Mouse (Mus musculus) kidney, postnatal 0 days (tissue): ENCODE results near the gene Vti1a. TPM values are rescaled to one million over a fixed set of nuclear protein-coding genes. Genes with fewer than 3 reads are reported as not detected.

Source experiments
- ATAC-seq: fragments of 200-750 bp; cut with Nextera tagmentation; replicated peaks from 2 replicates; pipeline ENCODE4 v1.8.0; 2017; ENCODE audit warnings: low read depth, moderate number of reproducible peaks, moderate TSS enrichment, moderate library complexity; ENCODE audit not compliant: low FRiP score
- DNase-seq: peaks from one replicate; pipeline ENCODE4 v3.0.0-alpha.2; 2016; ENCODE audit warnings: low spot score
- H3K27ac ChIP-seq: fragments of 300-500 bp; sonication (generic); 2 replicates; pipeline ENCODE4 v1.5.1; 2014; ENCODE audit warnings: mild to moderate bottlenecking
- H3K27me3 ChIP-seq: fragments of 300-500 bp; sonication (generic); 2 replicates; pipeline ENCODE4 v1.6.1; 2014; ENCODE audit warnings: low read length, mixed read lengths; ENCODE audit not compliant: insufficient read depth
- H3K36me3 ChIP-seq: fragments of 300-500 bp; sonication (generic); 2 replicates; pipeline ENCODE4 v1.6.1; 2014; ENCODE audit warnings: low read length, mixed read lengths; ENCODE audit not compliant: insufficient read depth
- H3K4me1 ChIP-seq: fragments of 300-500 bp; sonication (generic); replicated peaks from 2 replicates; pipeline ENCODE4 v1.6.1; 2014; ENCODE audit warnings: antibody characterized with exemption, low read length, mixed read lengths; ENCODE audit not compliant: insufficient read depth
- H3K4me2 ChIP-seq: fragments of 300-500 bp; sonication (generic); 2 replicates; pipeline ENCODE4 v1.6.1; 2014; ENCODE audit warnings: mild to moderate bottlenecking, low read length, moderate library complexity, mixed read lengths
- H3K4me3 ChIP-seq: fragments of 300-500 bp; sonication (generic); replicated peaks from 2 replicates; pipeline ENCODE4 v1.5.1; 2014; ENCODE audit warnings: low read depth, low read length
- H3K9ac ChIP-seq: fragments of 300-500 bp; sonication (generic); 2 replicates; pipeline ENCODE4 v1.6.1; 2014; ENCODE audit warnings: low read depth, low read length
- H3K9me3 ChIP-seq: fragments of 300-500 bp; sonication (generic); replicated peaks from 2 replicates; pipeline ENCODE4 v1.6.1; 2016; ENCODE audit warnings: low read length, inconsistent platforms, mixed read lengths
- CTCF ChIP-seq: IDR thresholded peaks from 2 replicates; pipeline ENCODE4 v1.5.1; 2016; ENCODE audit warnings: antibody characterized with exemption, low read depth, mild to moderate bottlenecking, moderate library complexity
- WGBS: fragments of 180-500 bp; shearing (Covaris S2); extraction: QIAGEN DNeasy Blood & Tissue Kit; methylation state at CpG from one replicate; pipeline ENCODE4 v1.1.7; 2014; 5-methylcytosine and 5-hydroxymethylcytosine counted together
- polyA plus RNA-seq: library from polyadenylated mRNA; unstranded; fragments of >200 nt; fragmentation: Nextera tagmentation; extraction: Ambion mirVana; gene quantifications from 2 replicates; pipeline ENCODE4 v1.2.1, GENCODE M21; 2015

Vti1a gene
- polyA plus RNA-seq, 1 experiment from 2014 or later = 22.4 TPM

DNA sequence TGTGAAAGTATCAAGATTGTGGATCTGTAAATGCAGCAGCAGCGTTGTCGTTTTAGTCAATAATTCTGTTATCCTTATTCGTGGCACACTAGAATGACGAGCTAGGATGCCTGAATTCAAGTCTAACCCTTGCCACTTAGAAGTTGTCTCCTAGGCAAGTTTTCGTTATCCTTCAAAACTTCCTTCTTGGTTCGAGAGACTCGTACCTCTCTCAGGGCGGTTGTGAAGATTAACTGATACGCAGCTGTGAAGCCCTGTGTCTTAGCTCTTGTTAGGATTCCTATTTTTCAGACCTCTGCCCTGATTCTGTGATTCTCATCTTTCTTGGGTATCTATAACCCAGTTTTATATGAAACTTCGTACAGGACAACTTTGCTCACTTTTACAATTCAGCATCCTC lies 806 bp downstream of the Vti1a start:
- ATAC-seq (no peak), DNase-seq (no peak)
- Histone ChIP-seq H3K4me2 (peak overlapping the region; percentile 95), H3K27ac (no peak overlapping the region), H3K9me3 (no peaks in the 10 kb centered on the region), H3K4me3 (peak overlapping the region; percentile 77), H3K36me3 (peaks cover 5% of the 10 kb centered on the region; the same call in 1 of the 2 replicates), H3K9ac (0 out of 2 replicates have a peak overlapping the region, but pooled peaks have one; percentile 36), H3K4me1 (no peaks in the 10 kb centered on the region), H3K27me3 (no peaks in the 10 kb centered on the region)
- TF ChIP-seq CTCF = no peak
- 47% methylated on average over 10 of the region's 10 CpGs for WGBS

DNA sequence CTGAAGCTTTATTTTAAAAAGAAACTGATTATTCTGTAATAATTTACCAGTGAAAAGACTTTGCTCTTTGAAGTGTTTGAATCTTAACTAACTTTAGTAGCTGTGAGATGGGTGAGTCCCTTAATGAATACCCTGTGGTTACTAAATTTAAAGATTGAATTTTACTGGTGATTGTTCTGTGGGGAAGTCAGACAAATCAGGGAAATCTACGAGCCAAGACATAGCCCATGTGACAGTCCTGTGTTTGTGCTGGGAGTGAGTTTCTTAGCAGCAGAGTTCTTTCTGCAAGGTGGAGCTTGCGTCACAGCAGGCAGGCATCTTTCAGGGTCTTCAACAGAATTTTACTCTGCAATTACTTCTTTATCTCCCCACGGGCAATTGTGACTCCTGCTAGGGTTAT lies 2.9 kb downstream of the Vti1a start:
- Histone ChIP-seq H3K9me3 (no peaks in the 10 kb centered on the region), H3K27me3 (no peaks in the 10 kb centered on the region), H3K27ac (no peak overlapping the region), H3K9ac (no peak overlapping the region), H3K4me1 (no peaks in the 10 kb centered on the region), H3K36me3 (no peaks in the 10 kb centered on the region), H3K4me3 (no peak overlapping the region), H3K4me2 (no peak overlapping the region)
- TF ChIP-seq CTCF = no peak
- WGBS = 76% methylated on average over 3 of the region's 3 CpGs
- DNase-seq = no peak
- ATAC-seq = no peak

DNA sequence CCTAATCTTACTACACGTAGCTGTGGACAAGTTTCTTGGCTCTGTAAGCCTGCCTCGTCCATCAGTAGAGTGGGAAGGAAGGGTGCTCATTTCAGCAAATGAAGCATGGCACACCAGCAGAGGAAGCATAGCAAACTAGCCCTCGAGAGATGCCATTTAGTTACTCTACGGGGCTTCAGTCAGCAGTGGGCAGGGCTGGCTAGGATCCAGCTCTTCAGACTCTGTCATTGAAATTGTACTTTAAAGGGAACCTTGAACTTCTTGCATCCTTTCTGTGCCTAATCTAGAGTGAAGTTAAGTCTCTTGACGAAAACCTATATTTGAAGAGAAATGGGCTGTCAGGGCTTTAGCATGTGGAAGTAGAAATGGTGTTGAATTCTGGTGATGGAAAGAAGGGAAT lies 3.4 kb downstream of the Vti1a start:
- Histone ChIP-seq H3K36me3 (no peaks in the 10 kb centered on the region), H3K4me3 (no peak overlapping the region), H3K4me1 (no peaks in the 10 kb centered on the region), H3K9ac (no peak overlapping the region), H3K27me3 (no peaks in the 10 kb centered on the region), H3K4me2 (no peak overlapping the region), H3K9me3 (no peaks in the 10 kb centered on the region), H3K27ac (no peak overlapping the region)
- WGBS = 70% methylated on average over 5 of the region's 5 CpGs
- TF ChIP-seq CTCF = no peak
- no peak for ATAC-seq
- DNase-seq = no peak

DNA sequence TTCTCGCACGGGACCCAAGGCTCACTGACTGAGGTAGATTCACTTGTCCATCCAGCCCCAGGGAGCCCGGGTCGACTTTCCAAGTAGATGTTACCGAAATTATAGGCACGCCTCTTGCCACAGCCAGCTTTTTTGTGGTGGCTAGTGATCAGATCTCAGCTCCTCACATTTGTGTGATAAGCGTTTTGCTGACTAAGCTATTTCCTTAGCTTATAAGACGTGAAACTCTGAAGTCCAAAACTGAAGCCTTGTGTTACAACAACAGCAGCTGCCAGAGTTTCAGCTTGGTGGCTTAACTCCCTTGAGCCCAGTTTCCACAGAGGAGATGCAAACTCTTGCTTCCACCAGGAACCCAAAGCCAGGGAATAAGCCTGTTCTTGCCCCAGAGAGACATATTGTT lies 6.5 kb downstream of the Vti1a start:
- Histone ChIP-seq H3K4me1 (no peaks in the 10 kb centered on the region), H3K9ac (no peak overlapping the region), H3K9me3 (no peaks in the 10 kb centered on the region), H3K36me3 (no peaks in the 10 kb centered on the region), H3K27ac (no peak overlapping the region), H3K27me3 (no peaks in the 10 kb centered on the region), H3K4me3 (no peak overlapping the region), H3K4me2 (no peak overlapping the region)
- ATAC-seq = no peak
- DNase-seq = no peak
- no peak for TF ChIP-seq CTCF
- 93% methylated on average over 8 of the region's 8 CpGs for WGBS

DNA sequence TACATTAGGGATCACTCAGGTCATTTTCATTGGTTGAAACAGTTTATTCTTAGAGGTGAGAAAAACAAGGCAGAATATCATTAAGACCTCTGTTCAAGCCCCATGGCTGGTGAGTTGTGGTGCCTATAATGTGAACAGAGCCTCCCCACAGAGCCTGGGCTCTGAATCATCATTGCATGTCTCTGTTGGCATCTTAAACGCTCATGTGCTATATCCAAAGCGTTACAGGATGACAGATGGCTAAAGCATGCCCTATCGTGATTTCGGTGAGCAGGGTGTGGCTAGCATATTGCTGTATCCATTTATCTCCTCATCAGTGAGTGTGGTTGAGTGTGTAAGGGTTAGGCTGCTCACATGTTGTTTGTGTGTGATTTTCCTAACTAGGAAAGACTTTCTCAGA lies 11.4 kb downstream of the Vti1a start:
- H3K9ac ChIP-seq = no peak overlapping the region
- no peak for DNase-seq
- no peak overlapping the region for H3K4me3 ChIP-seq
- ATAC-seq = no peak
- no peaks in the 10 kb centered on the region for H3K4me1 ChIP-seq
- WGBS = 88% methylated on average over 4 of the region's 4 CpGs
- no peaks in the 10 kb centered on the region for H3K9me3 ChIP-seq
- no peak for TF ChIP-seq CTCF
- peaks cover 19% of the 10 kb centered on the region for H3K36me3 ChIP-seq
- H3K4me2 ChIP-seq = no peak overlapping the region
- H3K27ac ChIP-seq = no peak overlapping the region
- H3K27me3 ChIP-seq = no peaks in the 10 kb centered on the region

DNA sequence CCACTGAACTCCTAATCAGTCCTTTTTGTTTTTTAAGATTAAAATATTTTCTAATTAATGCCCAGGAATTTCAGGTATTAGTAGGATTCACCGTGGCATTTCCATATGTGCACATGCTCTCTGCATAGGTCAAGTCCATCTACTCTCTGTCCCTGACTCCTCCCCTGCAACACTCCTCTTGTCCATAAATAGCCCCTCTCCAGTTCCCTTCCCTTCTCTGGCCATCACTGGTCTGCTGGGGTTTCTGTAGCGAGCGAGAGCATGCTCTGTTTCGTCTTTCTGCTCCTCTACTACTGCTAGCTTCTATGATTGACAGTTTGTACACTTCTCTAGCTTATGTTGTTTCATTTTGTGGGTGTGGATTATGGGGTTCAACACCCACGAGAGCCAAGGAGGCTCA lies 15.7 kb downstream of the Vti1a start:
- DNase-seq = no peak
- Histone ChIP-seq H3K4me2 (no peak overlapping the region), H3K4me3 (no peak overlapping the region), H3K4me1 (no peaks in the 10 kb centered on the region), H3K9me3 (no peaks in the 10 kb centered on the region), H3K27me3 (no peaks in the 10 kb centered on the region), H3K36me3 (peaks cover 22% of the 10 kb centered on the region), H3K27ac (no peak overlapping the region), H3K9ac (no peak overlapping the region)
- WGBS = 89% methylated on average over 5 of the region's 5 CpGs
- ATAC-seq = no peak
- no peak for TF ChIP-seq CTCF

DNA sequence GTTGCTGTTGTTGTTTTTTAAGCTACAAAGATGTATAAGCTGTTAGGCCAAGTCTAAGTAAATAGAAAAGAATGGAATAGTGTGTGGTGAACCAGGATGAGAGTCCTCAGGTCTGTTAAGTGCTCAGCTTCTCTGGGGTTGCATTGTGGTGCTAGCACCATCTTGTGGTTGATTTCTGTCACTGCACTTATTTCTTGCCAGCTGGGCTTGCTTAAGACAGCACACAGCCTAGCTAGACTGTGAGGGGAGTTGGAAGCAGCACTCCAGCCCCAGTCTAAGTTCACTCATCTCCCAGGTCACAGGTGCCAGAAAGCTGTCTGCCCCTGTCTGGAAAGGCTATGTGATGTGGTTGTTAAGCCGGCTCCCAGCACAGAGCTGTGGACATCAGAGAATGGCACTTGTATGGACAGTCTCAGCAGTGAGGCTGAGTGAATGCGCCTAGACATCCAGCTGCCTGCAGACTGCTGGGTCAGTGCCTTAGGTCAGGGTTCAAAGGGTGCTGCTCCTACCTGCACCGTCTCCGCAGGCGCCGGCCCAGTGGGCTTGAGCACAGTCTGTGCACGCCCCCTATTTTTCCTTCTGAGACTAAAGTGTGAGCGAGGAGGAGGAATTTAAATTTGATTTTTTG lies 16.7 kb downstream of the Vti1a start:
- H3K9me3 ChIP-seq = no peaks in the 10 kb centered on the region
- H3K4me2 ChIP-seq = no peak overlapping the region
- no peak overlapping the region for H3K9ac ChIP-seq
- WGBS = 93% methylated on average over 8 of the region's 8 CpGs
- TF ChIP-seq CTCF = peak; percentile 98
- no peak overlapping the region for H3K27ac ChIP-seq
- DNase-seq = peak; percentile 87
- H3K4me1 ChIP-seq = no peaks in the 10 kb centered on the region
- H3K27me3 ChIP-seq = no peaks in the 10 kb centered on the region
- H3K36me3 ChIP-seq = peaks cover 22% of the 10 kb centered on the region
- H3K4me3 ChIP-seq = no peak overlapping the region
- peak; percentile 49; the same call in 1 of the 2 replicates for ATAC-seq
